Mouse (Mus musculus) erythroblast, embryonic 14.5 days (primary cell): ENCODE results near the gene Prr29.

Source experiments
- GATA1 ChIP-seq: IDR thresholded peaks from 2 replicates; pipeline ENCODE4 v1.6.1; 2012; ENCODE audit warnings: low read length, inconsistent platforms, mixed read lengths
- TAL1 ChIP-seq: IDR thresholded peaks from 3 replicates; pipeline ENCODE4 v1.6.1; 2012; ENCODE audit warnings: low read length, inconsistent platforms, mixed read lengths

GRCm38 (mm10) chr11:106373998-106374397 lies 8.7 kb downstream of the Prr29 start:
- TF ChIP-seq GATA1, result no peak
- TF ChIP-seq TAL1, result no peak
